Mouse (Mus musculus): ENCODE measurements around the gene Kiss1r.
"Not testable (repeated sequence)": the region's sequence is repeated elsewhere in the genome, so short reads cannot be mapped to it uniquely, and the experiment has no call there.

The Kiss1r gene

DNA sequence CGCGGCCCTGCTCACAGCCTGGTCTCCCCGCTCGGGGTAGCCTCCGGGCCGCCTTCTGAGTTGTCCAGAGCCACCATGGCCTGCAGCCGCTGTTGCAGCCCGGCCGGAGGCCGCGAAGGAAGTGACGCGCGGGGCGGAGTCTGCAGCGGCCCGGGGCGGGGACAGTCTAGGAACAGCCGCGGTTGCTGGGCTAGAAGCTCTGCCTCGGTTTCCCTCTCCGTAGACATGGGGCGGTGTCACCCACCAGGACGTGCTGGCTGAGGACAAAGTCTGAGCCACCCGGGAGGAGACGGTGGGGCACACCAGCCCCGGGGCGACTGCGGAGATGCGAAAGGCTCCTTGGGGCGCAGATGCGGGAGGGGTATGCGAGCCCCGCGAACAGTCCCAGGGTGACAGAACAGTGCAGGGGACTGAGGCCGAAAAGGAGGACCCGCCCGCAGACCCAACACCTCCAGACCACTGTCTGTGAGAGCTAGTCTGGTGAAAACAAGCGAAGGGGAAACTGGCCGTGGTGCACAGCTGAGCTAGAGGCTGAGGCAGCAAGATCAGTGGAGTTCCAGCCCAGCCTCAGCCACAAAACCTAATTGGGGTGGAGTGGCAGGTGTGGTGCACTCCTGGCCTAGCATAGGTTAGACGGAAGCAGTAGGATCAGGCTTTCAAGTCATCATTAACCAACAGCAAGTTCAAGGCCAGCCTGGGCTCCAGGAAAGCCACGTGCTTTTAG lies at the start of gene Kiss1r:
Gene Kiss1r, plus strand, starts transcription at position 164 of the 724 bp plus-strand sequence.
- peak; percentile 81 for DNase-seq (ENCODE audit: low spot score)

DNA sequence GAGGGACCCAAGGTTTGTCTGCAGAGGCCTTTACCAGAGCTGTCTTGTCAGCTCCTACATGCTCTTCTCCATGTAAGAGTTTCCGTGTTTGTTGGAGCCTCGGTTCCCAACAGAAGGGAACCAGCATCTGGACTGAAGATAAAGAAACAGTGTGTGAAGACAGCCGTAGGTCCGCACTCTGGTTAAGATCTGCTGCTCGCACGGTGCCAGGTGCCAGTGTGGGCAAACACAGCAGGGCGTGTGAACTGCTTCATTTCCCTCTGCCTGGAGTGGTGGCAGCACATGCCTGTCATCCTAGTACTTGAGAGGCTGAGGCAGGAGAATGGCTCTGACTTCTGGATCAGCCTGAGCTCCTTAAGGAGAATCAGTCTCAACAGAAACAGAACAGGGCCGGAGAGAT lies 44.9 kb upstream of the Kiss1r start:
- no peak for DNase-seq (ENCODE audit: low spot score)

GRCm38 (mm10) chr10:79872862-79873261 lies 43.9 kb upstream of the Kiss1r start:
- no peak for DNase-seq (ENCODE audit: low spot score)

- no peak for DNase-seq (ENCODE audit: low spot score)
Observed at GRCm38 (mm10) chr10:79873313-79873712, 43.5 kb upstream of the Kiss1r start.

- DNase-seq (ENCODE audit: low spot score): no peak
Observed at GRCm38 (mm10) chr10:79873715-79874289, 43.0 kb upstream of the Kiss1r start.

DNA sequence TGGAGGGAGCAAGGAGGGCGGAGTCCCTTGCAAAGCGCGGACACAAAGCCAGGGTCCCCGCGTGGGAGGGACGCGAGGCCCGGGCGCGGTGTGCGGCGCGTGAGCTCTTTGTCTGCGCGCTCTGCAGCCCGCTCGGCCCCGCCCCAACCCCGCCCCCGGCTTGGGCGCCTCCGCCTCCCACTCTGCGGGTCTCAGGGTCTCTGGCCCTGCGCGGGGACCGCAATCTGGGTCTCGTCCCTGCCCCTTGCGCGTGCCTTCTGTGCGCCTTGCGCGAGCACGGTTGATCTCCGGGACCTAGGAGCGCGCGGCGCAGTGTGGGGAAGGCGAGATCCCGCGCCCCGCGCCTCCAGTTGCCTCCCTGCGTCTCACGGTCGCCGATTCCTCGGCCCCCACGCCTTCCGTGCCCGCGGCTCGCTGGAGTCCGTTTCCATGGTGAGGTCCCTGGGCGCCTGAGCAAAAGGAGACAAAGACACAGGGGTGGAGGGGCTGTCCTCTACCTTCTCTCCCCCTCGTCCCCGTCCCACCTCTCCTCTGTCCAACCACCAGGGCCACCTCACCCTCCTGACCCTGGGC lies 42.4 kb upstream of the Kiss1r start, which contains the start of the genes Prtn3 and Plppr3:
Gene Prtn3, plus strand, starts transcription at position 187 of the 573 bp plus-strand sequence.
Gene Plppr3, minus strand, starts transcription at position 345 of the 573 bp plus-strand sequence.
- no peak for DNase-seq (ENCODE audit: low spot score)

DNA sequence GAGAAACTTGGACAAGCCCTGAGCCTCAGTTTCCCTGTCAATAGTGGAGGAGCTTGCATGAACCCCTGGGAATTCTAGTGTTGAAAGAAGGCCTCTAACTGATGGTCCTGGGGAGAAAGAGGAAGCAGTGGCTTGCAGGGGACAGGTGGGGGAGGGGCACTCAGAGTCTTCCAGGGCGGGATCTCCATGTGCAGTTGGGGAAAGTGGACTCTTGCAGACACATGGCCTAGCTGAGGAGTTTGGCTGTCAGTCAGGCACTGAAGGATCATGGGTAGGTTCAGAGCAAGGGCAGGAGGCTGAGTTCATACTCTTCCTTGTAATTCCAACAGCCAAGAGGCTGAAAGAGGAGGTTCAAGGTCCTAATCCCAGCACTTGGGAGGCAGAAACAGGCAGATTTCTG lies 39.6 kb upstream of the Kiss1r start:
- DNase-seq (ENCODE audit: low spot score): no peak

DNA sequence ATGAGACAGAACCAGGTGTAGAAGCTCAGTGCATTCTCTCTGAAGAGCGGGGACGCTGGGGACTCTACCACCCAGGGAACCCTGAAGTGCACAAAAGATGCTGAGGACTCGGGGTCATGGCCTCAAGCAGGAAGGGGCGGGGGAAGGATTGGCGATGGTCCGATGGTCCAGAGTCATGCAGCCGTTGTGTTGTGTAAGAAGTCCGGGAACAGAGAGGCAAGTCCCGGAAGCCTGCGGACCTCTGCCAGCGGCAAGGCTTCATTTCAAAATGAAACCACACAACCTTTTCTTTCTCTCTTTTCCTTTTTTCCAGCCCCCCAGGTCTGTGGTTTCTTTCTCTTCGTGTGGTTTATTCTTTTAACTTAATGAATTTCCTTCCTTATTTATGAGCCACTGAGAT lies 39.0 kb upstream of the Kiss1r start:
- no peak for DNase-seq (ENCODE audit: low spot score)

DNA sequence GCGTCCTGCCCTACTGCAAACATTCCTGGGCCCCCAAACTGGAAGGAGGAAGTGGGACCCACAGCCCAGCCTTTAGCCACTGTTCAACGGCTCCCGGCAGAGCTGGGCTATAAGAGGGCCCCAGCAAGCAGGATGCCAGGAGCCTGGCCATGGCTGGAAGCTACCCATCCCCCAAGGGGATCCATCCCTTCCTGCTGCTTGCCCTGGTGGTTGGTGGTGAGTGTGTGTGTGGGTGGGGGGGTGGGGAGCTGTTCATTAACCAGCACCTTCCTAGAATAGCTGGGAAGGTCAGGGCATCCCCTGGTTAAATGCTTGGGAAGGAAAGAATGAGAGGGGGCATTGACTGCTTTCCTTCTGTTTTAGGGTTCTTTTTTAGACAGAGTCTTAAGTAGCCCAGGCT lies 37.2 kb upstream of the Kiss1r start:
- no peak for DNase-seq (ENCODE audit: low spot score)

DNA sequence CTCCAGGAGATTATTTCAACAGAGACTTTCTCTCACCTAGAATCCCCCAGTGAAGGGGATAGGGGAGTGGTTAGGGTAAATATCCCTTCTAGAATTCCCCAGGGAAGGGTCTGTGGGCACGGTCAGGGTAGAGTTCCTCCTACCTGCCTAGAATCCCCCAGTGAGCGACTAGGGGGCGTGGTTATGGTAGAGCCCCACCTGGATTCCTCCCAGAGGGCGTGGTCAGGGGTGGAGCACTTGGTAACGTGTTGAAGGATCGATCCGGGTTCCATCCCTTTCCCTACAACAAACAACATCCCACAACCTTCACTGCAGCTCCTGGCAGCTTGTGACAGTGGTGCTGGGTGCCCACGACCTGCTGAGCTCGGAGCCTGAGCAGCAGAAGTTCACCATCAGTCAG lies 36.0 kb upstream of the Kiss1r start:
- no peak for DNase-seq (ENCODE audit: low spot score)

- no peak for DNase-seq (ENCODE audit: low spot score)
Observed at GRCm38 (mm10) chr10:79881981-79882380, 34.8 kb upstream of the Kiss1r start.

- peak; percentile 64 for DNase-seq (ENCODE audit: low spot score)
Observed at GRCm38 (mm10) chr10:79883297-79884084, 33.3 kb upstream of the Kiss1r start.

DNA sequence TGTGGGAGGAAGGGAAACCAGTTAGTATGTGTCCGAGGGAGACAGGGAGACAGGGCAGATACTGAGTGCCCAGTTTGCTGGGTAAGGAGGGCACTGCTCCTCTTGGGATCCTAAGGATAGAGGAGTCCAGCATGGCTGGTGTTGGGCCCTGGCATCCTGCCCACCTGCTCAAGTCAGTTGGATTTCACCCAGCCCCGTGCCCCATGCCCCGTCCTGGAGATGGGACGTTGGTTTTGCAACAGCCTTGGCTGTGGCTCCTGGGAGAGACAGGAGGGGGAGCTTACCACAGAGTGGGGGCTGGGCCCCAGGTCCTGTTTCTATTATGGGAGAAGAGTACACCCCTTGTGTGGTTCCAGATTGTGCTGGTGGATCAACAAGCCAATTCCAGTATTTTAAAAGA lies 32.3 kb upstream of the Kiss1r start:
- no peak for DNase-seq (ENCODE audit: low spot score)

- not testable (repeated sequence) for DNase-seq (ENCODE audit: low spot score)
Observed at GRCm38 (mm10) chr10:79884938-79885337, 31.8 kb upstream of the Kiss1r start.

DNA sequence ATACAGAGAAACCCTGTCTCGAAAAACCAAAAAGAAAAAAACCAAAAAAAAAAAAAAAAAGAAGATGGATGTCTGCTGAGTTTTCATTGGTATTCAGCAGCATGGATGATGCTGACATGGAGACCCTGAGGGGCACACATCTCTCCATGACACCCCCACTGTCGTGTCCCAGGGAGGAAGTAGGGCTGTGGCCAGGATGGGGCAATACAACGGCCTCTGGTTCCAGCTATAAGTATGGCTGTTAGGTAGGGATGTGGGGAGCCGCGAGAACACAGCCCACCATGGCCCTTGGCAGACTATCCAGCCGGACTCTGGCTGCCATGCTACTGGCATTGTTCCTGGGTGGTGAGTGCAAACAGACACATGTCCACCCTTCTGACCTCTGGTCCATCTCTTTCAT lies 30.7 kb upstream of the Kiss1r start, which contains the start of gene Elane:
Gene Elane, plus strand, starts transcription at position 194 of the 400 bp plus-strand sequence.
- DNase-seq (ENCODE audit: low spot score): no peak

- no peak for DNase-seq (ENCODE audit: low spot score)
Observed at GRCm38 (mm10) chr10:79886611-79887010, 30.2 kb upstream of the Kiss1r start.

DNA sequence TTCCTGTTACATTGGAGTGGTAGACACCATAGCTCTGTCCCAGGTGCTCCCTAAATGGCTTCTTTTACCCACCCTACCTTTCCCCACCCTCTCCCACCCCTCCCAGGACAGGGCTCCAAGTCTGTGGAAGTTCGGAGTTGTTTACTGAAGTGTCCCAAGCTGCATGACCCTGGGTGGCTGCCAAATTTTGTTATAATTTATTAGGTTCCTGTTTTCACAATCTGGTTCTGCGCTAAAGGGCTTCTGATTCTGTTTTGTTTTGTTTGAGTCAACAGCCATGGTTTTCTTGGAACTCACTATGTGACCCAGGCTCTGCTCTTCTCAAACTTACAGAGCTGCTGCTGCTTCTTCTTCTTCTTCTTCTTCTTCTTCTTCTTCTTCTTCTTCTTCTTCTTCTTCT lies 27.4 kb upstream of the Kiss1r start:
- no peak for DNase-seq (ENCODE audit: low spot score)

DNA sequence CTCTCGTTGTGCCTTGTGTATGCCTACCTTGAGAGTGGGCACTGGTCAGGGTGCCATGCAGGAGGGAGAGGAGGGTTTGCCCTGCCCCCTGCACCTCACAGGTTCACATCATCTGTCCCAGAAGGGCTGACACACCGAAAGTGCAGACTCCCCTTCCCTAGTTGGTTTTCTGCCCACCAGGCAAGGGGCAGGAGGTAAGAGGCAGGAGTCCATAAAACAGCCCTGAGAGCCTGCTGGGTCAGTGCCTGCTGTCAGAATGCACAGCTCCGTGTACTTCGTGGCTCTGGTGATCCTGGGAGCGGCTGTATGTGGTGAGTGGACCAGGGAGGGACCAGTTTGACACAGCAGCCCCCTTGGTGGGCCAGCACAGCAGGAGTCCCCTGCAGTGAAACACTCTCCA lies 26.1 kb upstream of the Kiss1r start, which contains the start of gene Cfd:
Gene Cfd, plus strand, starts transcription at position 184 of the 400 bp plus-strand sequence.
- DNase-seq (ENCODE audit: low spot score): no peak

GRCm38 (mm10) chr10:79892451-79893118 lies 24.2 kb upstream of the Kiss1r start:
- peak; percentile 72 for DNase-seq (ENCODE audit: low spot score)

- no peak for DNase-seq (ENCODE audit: low spot score)
Observed at GRCm38 (mm10) chr10:79896306-79896705, 20.5 kb upstream of the Kiss1r start.

DNA sequence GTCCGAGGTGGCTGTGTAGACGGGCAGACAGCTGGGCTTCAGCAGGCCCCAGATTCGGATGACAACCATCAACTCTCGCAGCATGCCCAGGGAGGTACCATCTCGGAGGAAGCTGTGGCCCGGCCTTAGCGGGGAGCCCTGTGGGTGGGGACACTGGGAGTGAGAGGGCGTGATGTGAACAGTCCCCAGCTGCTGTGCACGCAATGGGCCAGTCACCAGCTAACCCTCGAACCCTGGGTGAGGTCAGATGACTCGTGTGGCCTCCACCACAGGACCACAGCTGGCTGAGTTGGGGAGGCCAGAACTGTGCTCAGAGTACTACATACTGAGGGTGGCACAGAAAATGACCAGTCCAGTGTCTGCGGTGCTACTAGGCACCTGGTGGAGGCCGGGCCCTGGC lies 20.0 kb upstream of the Kiss1r start:
- no peak for DNase-seq (ENCODE audit: low spot score)
